Mouse (Mus musculus) CD4-positive, CD25-positive, alpha-beta regulatory T cell, adult 2 months (primary cell): ENCODE results near the gene Bcas2.
"Not testable (repeated sequence)": the region's sequence is repeated elsewhere in the genome, so short reads cannot be mapped to it uniquely, and the experiment has no call there.

ENCODE experiments used
- DNase-seq: peaks from one replicate; pipeline ENCODE4 v3.0.0-alpha.2; 2012; ENCODE audit warnings: low read depth, low spot score

Gene Bcas2

GRCm38 (mm10) chr3:103215399-103215798, 43.9 kb downstream of the Bcas2 start:
- DNase-seq: not testable (repeated sequence)

GRCm38 (mm10) chr3:103221435-103221834, 50.0 kb downstream of the Bcas2 start:
- DNase-seq: no peak

GRCm38 (mm10) chr3:103223752-103224151, 52.3 kb downstream of the Bcas2 start:
- peak; percentile 51 for DNase-seq

DNA sequence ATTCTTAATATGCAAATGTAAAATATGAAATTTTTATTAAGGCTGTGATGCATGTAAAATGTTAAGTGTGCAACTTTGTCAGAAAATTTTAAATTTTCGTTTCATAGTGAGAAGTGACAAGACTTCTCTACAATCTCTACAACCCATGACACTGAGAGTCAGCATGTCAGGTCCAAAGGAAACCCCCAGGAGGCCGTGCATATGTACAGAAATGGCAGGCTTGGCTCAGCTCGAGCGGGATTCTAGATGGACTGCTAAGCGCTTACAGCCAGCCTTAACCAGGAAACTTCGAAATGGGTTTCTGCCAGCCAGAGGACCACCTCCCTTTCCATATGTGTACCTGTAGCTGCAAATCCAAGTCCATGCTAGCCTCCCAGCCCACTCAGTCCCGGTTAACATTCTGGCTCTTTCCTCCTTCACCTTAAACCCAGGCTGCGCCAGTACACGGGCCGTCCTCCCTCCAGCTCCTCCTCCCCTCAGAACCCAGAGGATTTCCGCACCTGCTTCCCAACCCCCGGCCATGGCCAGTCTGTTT, 52.8 kb downstream of the Bcas2 start:
- DNase-seq: no peak

DNA sequence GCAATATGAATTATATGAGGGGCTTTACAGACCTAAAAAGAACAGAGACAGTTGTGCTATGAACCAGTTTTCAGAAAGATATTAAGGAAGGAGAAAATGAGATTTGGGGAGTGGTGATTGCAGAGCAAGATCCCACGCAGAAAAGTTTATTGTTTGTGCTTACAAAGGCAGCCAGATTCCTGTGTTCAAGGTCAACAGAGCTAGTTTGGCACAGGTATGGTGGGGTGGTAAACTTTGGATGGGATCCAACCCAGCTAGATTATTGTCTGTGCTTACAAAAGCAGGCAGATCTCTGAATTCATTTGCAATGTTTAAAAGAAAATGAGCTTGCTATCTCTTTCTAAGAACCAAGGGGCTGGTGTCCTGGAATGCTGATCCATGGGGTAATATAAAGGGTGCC, 56.3 kb downstream of the Bcas2 start:
- DNase-seq: no peak
